ENCODE assay signal across 8 mouse cellular contexts in the genomic region with DNA sequence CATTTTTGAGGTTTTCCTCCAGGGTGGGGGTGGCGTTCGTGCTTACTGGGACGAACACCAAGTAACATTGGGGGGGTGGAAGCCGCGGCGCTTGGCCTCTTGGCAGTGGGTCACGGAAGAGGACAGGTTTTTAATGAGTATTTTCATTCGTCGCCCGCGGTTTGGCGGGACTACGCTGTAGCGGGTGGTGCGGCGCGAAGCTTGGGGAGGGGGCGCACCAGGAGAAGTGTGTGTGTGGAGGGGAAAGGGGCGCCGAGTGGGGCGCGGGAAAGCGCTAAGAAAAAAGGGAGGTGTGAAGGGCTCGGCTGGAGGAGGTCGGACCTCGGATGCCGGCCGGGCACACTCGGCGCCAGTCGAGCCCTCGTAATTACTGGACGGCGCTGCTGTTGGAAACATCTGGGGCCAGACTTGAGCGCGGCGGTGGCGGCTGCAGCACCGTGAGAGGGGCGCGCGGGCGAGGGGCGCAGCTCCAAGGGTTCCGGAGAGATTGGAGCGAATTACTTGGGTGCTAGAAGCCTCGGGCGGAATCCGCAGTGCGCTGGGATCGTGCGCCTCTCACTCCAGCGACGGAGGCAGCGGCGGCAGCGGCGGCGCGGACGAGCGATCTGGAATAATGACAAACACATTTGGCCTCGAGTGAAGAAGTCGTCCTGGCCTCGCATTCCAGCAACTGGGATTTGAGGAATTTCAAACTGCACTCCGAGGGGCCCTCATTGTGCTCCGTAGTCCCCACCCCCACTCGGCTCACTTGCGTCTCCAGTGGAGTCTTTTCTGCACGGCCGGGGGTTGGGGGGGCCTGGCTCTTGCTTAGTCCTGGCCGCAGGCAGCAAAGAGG. TPM values are rescaled to one million over a fixed set of nuclear protein-coding genes. Genes with fewer than 3 reads are reported as not detected.
DNase-seq lines count a peak whose midpoint lies in the region; TF ChIP-seq lines count a peak whose summit lies in the region.

No protein-coding gene starts in this region.

- H3K4me3 ChIP-seq in cortical plate, adult 2 months (ENCODE audit: insufficient read depth, low read length), result peak overlapping the region; percentile 17

- no peak overlapping the region for H3K27ac ChIP-seq in cortical plate, adult 2 months (ENCODE audit: insufficient read depth, low read length)

- no peak for TF ChIP-seq CTCF in cortical plate, adult 2 months (IDR thresholded peaks at IDR 0.05; ENCODE audit: extremely low read depth, insufficient read depth, low read length)

- intact Hi-C loops in gastrocnemius, postnatal 36 days (cut with DNase I), result loop anchor here (5.0 to 10.0 kb wide), 3 partner anchors 206 to 1298 kb away; no protein-coding TSS in a partner anchor

- DNase-seq in cerebellum, postnatal 10 days, result peak; percentile 53 to 56
- DNase-seq in cerebellum, adult 9-11 months, result no peak
- DNase-seq in gastrocnemius, postnatal 36 days, result peak; percentile 40 to 42
- peak; percentile 26 for DNase-seq in kidney, adult 9 months
- DNase-seq in lung, postnatal 14 days, result peak; percentile 34
- DNase-seq in urinary bladder, postnatal 36 days (ENCODE audit: low spot score in 2 of 2), result peak; percentile 15 to 30
- no peak for DNase-seq in thymus, postnatal 0 days (ENCODE audit: low spot score)

- no peaks in the 10 kb centered on the region for H3K4me1 ChIP-seq in cortical plate, adult 2 months (ENCODE audit: control insufficient read depth, insufficient read depth, low read length)

- no peak for TF ChIP-seq POLR2A in cortical plate, adult 2 months (IDR thresholded peaks at IDR 0.05; ENCODE audit: extremely low read depth, insufficient read depth, low read length)

RNA-seq across cellular contexts. Expression of a gene that starts 0.9 kb away (rescaled TPM):
- 21.7 and 24.4 TPM in 2 replicates for polyA plus RNA-seq in cortical plate, adult 2 months (2012; rRNA removed)
- 10 to 100 TPM; 17.4 to 17.5 TPM for total RNA-seq in gastrocnemius, postnatal 36 days (2021)
- polyA plus RNA-seq in thymus, postnatal 0 days (2015; fragmentation: Nextera tagmentation; extraction: Ambion mirVana), result 1.6 and 2.1 TPM in 2 replicates

Comparison
In these comparisons a context has a peak if more than half of its experiments do, and no peak if none do; other contexts are left out.
1. DNase-seq: peak in cerebellum, postnatal 10 days (2 of 2), gastrocnemius, postnatal 36 days (2 of 2), kidney, adult 9 months (single experiment), lung, postnatal 14 days (single experiment) and urinary bladder, postnatal 36 days (2 of 2); none in cerebellum, adult 9-11 months (single experiment) and thymus, postnatal 0 days (single experiment).